Mouse (Mus musculus): Measurements from ENCODE around the gene Ppm1d. TPM values are rescaled to one million over a fixed set of nuclear protein-coding genes. Genes with fewer than 3 reads are reported as not detected.

The Ppm1d gene
- polyA plus RNA-seq, 2 experiments, result 14.4 to 17.4 TPM

DNA sequence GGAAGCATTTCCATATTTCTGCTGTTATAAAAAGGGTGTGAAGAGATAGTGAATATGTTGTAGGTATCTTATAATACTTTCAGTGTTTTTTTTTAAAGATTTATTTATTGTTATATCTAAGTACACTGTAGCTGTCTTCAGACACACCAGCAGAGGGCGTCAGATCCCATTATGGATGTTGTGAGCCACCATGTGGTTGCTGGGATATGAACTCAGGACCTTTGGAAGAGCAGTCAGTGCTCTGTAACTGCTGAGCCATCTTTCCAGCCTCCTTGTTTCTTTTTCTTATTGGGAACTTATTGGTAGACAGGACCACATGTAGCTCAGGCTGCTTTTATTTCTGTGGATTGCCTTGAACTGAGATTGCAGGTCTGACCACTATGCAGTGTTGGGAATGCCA is 69.0 kb downstream of the Ppm1d start:
- no peaks in the 10 kb centered on the region; the same call in 1 of the 2 replicates for H3K36me3 ChIP-seq (ENCODE audit: control insufficient read depth, insufficient read depth, low read length)
- 0 out of 2 replicates have a peak, but pooled peaks cover 4% of the 10 kb centered on the region for H3K4me1 ChIP-seq (ENCODE audit: control insufficient read depth, insufficient read depth, low read length)
- no peaks in the 10 kb centered on the region for H3K9me3 ChIP-seq (ENCODE audit: control insufficient read depth, low read length)
- no peak overlapping the region for H3K4me3 ChIP-seq (replicated peaks; ENCODE audit: low read length)
- TF ChIP-seq POLR2A (IDR thresholded peaks at IDR 0.05; ENCODE audit: borderline replicate concordance, extremely low read depth, insufficient read depth, insufficient read length), result no peak
- 17% methylated on average over 1 of the region's 1 CpGs for WGBS
- ATAC-seq (ENCODE audit: low FRiP score, low read depth) (no peak), DNase-seq (ENCODE audit: low spot score) (no peak)
- no peak overlapping the region for H3K9ac ChIP-seq (ENCODE audit: low read depth, low read length, severe bottlenecking)
- H3K27ac ChIP-seq (replicated peaks; ENCODE audit: low read depth, low read length), result no peak overlapping the region
- H3K27me3 ChIP-seq (ENCODE audit: control insufficient read depth, insufficient read depth, low read length), result no peaks in the 10 kb centered on the region
- no peak overlapping the region for H3K4me2 ChIP-seq (replicated peaks; ENCODE audit: low read depth, low read length, severe bottlenecking)

DNA sequence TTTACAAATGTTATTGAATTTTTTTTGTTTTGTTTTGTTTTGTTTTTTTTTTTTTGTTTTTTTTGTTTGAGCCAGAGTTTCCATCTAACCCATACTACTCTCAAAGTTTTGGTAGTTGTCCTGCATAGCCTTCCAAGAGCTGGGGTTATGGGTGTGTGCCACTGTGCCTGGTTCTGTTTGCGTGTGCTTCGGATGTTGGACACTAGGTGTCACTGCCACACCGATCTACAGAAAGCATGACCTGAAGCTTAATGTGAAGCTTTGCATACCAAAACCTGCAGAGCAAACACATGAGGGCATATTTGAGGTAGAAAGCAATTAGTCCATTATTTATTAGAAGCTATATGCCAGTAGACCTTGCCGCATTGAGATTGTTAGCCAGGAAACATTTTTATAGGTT is 71.0 kb downstream of the Ppm1d start:
- WGBS, result 5% methylated on average over 4 of the region's 4 CpGs
- Histone ChIP-seq H3K4me3 (replicated peaks; ENCODE audit: low read length) (no peak overlapping the region), H3K4me1 (ENCODE audit: control insufficient read depth, insufficient read depth, low read length) (0 out of 2 replicates have a peak, but pooled peaks cover 4% of the 10 kb centered on the region), H3K27ac (replicated peaks; ENCODE audit: low read depth, low read length) (no peak overlapping the region), H3K9ac (ENCODE audit: low read depth, low read length, severe bottlenecking) (no peak overlapping the region), H3K4me2 (replicated peaks; ENCODE audit: low read depth, low read length, severe bottlenecking) (no peak overlapping the region), H3K9me3 (ENCODE audit: control insufficient read depth, low read length) (no peaks in the 10 kb centered on the region), H3K27me3 (ENCODE audit: control insufficient read depth, insufficient read depth, low read length) (no peaks in the 10 kb centered on the region), H3K36me3 (ENCODE audit: control insufficient read depth, insufficient read depth, low read length) (no peaks in the 10 kb centered on the region; the same call in 1 of the 2 replicates)
- TF ChIP-seq POLR2A (IDR thresholded peaks at IDR 0.05; ENCODE audit: borderline replicate concordance, extremely low read depth, insufficient read depth, insufficient read length), result no peak
- ATAC-seq (ENCODE audit: low FRiP score, low read depth), result peak; percentile 76; the same call in 1 of the 2 replicates
- DNase-seq (ENCODE audit: low spot score), result peak; percentile 78

DNA sequence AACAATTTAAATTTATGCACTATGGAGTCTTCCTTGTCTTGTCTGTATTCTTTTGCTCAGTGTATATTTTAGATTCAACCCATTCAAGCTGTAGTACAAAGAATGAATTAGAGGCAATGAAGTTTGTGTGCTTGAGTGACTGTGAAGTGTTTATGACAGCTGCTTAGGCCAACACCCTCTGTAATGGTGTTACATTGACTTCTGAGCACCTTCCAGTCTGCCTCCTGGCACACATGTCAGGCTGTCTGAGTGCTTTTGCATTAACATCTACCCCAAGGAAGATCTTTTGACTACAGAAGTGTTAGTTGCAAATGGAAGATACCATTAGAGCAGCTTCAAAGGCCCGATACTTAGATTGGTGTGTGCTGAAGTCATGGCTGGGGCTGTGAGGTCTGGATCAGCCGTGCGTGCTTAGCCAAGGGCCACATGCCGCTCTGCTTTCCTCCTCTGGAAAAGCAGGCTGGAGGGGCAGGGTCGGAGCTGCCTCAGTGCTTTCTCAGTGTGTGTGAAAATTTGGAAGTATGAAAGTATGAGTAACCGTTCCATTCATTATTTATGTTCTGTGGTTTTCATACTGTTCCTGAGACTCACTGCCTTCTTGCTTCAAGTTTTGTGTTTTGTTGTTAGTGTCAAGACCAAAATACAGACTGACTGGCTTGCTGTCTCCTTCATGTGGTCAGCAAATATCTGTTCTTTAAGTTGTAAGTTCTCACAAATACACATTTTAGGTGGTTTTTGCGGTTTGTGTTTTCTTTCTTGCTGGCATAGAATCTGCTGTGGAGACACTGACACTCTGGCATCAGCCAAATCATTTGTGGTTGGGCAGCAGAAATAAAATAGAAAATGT is 73.2 kb downstream of the Ppm1d start:
- no peak for TF ChIP-seq POLR2A (IDR thresholded peaks at IDR 0.05; ENCODE audit: borderline replicate concordance, extremely low read depth, insufficient read depth, insufficient read length)
- H3K4me1 ChIP-seq (ENCODE audit: control insufficient read depth, insufficient read depth, low read length), result 0 out of 2 replicates have a peak, but pooled peaks cover 4% of the 10 kb centered on the region
- ATAC-seq (ENCODE audit: low FRiP score, low read depth), result no peak
- no peak overlapping the region for H3K4me3 ChIP-seq (replicated peaks; ENCODE audit: low read length)
- H3K27ac ChIP-seq (replicated peaks; ENCODE audit: low read depth, low read length), result no peak overlapping the region
- H3K9ac ChIP-seq (ENCODE audit: low read depth, low read length, severe bottlenecking), result no peak overlapping the region
- DNase-seq (ENCODE audit: low spot score), result no peak
- no peaks in the 10 kb centered on the region; the same call in 1 of the 2 replicates for H3K36me3 ChIP-seq (ENCODE audit: control insufficient read depth, insufficient read depth, low read length)
- H3K27me3 ChIP-seq (ENCODE audit: control insufficient read depth, insufficient read depth, low read length), result no peaks in the 10 kb centered on the region
- H3K9me3 ChIP-seq (ENCODE audit: control insufficient read depth, low read length), result no peaks in the 10 kb centered on the region
- H3K4me2 ChIP-seq (replicated peaks; ENCODE audit: low read depth, low read length, severe bottlenecking), result no peak overlapping the region
- 72% methylated on average over 7 of the region's 7 CpGs for WGBS

DNA sequence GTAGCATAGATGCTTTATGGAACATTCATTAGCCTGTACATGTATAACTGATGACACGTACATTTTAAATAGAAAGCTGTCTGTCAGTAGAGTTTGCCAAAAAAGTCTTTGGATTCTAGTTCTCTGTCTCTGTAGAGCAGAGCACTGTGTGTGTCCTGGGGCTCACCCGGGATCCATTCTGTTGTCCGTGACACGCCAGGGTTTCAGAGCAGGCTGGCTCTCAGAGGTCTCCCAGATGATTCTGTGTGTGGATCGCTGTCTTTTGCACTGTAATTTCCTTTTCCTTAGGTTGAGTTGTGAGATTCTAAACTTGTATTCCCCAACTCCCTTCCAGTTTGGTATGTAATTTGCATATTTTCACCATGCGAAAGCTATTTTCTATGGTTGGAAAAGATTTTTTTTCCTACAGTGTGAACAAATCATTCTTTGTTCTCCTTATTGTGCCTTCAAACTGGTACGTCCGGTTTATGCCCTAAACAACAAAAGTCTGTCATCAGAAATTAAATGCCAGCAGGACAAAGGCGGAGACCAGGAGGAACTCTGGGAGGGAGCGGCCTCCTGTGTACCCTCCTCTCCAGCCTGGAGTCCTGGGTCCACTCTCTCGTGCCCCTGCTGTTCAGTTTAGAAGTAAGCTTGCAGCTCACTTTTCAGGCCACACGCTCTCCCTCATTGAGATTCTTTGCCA is 81.3 kb downstream of the Ppm1d start:
- H3K4me3 ChIP-seq (replicated peaks; ENCODE audit: low read length), result no peak overlapping the region

DNA sequence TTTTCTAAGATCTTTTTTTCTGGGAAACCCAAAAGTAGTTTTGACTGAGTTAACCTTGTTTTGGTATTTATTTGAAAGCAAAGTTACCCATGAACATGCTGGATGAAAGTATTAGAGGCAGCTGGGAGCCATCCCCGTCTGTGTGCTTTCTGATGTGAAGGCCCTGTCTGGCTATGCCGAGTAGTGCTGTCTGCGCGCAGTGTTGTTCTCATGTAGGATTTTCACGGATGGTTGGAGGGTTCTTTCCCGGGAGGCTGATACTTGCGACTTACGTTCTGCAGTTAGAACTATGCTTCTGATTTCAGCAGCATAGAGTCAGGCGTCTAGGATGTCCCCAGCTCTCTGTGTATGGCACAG is 81.8 kb downstream of the Ppm1d start:
- WGBS, result 62% methylated on average over 9 of the region's 9 CpGs
- Histone ChIP-seq H3K9ac (ENCODE audit: low read depth, low read length, severe bottlenecking) (0 out of 2 replicates have a peak overlapping the region, but pooled peaks have one; percentile 17), H3K4me1 (ENCODE audit: control insufficient read depth, insufficient read depth, low read length) (peaks cover 5% of the 10 kb centered on the region; the same call in 1 of the 2 replicates), H3K27ac (replicated peaks; ENCODE audit: low read depth, low read length) (no peak overlapping the region), H3K27me3 (ENCODE audit: control insufficient read depth, insufficient read depth, low read length) (no peaks in the 10 kb centered on the region), H3K36me3 (ENCODE audit: control insufficient read depth, insufficient read depth, low read length) (no peaks in the 10 kb centered on the region), H3K9me3 (ENCODE audit: control insufficient read depth, low read length) (no peaks in the 10 kb centered on the region), H3K4me3 (replicated peaks; ENCODE audit: low read length) (no peak overlapping the region), H3K4me2 (replicated peaks; ENCODE audit: low read depth, low read length, severe bottlenecking) (no peak overlapping the region)
- no peak for TF ChIP-seq POLR2A (IDR thresholded peaks at IDR 0.05; ENCODE audit: borderline replicate concordance, extremely low read depth, insufficient read depth, insufficient read length)
- DNase-seq (ENCODE audit: low spot score) (no peak), ATAC-seq (ENCODE audit: low FRiP score, low read depth) (no peak)

More for the DNA sequence above, 81.3 kb downstream of the Ppm1d start:
- Histone ChIP-seq H3K27ac (replicated peaks; ENCODE audit: low read depth, low read length) (no peak overlapping the region), H3K36me3 (ENCODE audit: control insufficient read depth, insufficient read depth, low read length) (no peaks in the 10 kb centered on the region), H3K9ac (ENCODE audit: low read depth, low read length, severe bottlenecking) (0 out of 2 replicates have a peak overlapping the region, but pooled peaks have one; percentile 17), H3K27me3 (ENCODE audit: control insufficient read depth, insufficient read depth, low read length) (no peaks in the 10 kb centered on the region), H3K4me2 (replicated peaks; ENCODE audit: low read depth, low read length, severe bottlenecking) (no peak overlapping the region), H3K4me1 (ENCODE audit: control insufficient read depth, insufficient read depth, low read length) (peaks cover 5% of the 10 kb centered on the region; the same call in 1 of the 2 replicates), H3K9me3 (ENCODE audit: control insufficient read depth, low read length) (no peaks in the 10 kb centered on the region)
- 63% methylated on average over 12 of the region's 12 CpGs for WGBS
- DNase-seq (ENCODE audit: low spot score) (no peak), ATAC-seq (ENCODE audit: low FRiP score, low read depth) (no peak)
- TF ChIP-seq POLR2A (IDR thresholded peaks at IDR 0.05; ENCODE audit: borderline replicate concordance, extremely low read depth, insufficient read depth, insufficient read length), result no peak

Data from limb, embryonic 14.5 days (tissue).